Mouse (Mus musculus) R1 (cell line): ENCODE measurements around the gene Cacna1b.

ENCODE experiments used
- DNase-seq: peaks from one replicate; pipeline ENCODE4 v3.0.0-alpha.2; 2018; ENCODE audit warnings: low read depth, low spot score

Cacna1b gene

GRCm38 (mm10) chr2:24719645-24720379 is 43.1 kb downstream of the Cacna1b start:
- DNase-seq, result no peak

- DNase-seq, result no peak
Observed at GRCm38 (mm10) chr2:24718906-24719305, 44.0 kb downstream of the Cacna1b start.

GRCm38 (mm10) chr2:24717963-24718362 is 45.0 kb downstream of the Cacna1b start:
- no peak for DNase-seq

GRCm38 (mm10) chr2:24717461-24717860 is 45.5 kb downstream of the Cacna1b start:
- no peak for DNase-seq

DNA sequence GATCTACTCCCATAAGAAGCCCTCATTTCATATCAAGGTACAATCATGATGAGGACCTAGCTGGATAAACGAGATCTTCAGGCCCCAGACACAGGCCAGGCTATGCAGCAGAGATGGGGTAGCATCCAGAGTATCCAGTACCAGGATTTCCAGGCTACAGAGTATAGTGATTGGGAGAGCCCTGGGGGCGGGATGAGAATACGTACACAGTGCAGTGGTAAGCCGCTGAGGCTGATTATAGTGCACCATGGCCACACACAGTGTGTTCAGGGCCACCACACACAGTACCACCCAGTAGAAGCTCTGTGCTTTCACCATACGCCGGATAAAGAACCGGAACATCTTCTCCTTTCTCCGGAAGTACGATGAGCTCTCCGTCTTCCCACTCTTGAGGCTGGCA is 57.0 kb downstream of the Cacna1b start:
- DNase-seq, result no peak

DNA sequence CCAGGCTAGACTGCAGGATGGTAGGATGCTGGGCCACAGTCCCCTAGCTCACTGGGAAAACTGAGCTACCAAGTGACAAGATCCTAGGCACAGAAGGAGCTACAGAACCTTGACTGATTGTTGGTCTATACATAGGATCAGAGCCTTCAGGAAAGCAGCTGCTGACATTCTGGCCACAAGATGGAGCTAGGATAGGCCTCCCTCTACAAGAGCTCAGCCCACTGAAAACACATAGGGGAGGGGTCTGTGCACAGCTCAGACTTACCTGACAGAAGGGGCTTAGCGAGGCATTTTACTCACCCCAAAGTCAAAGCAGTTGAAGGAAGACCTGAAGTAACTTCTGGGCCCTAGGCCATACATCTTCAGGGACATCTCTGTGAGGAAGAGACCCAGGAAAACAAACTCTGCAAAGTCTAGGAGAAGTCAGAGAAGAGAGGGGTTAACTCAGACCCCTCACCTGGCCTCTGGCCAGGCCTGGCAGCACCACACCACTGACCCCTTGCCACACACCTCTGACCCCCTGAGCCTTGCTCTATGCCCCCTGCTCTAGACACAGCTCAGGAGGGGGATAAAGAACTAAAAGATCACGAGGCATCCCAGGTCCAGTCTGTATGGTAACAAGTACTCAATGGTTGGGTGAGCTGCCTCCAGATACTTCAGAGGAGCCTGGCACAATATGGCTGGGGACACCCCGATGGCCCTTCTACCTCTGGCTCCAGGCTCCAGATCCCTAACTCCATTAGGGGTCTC is 60.6 kb downstream of the Cacna1b start:
- DNase-seq, result no peak

DNA sequence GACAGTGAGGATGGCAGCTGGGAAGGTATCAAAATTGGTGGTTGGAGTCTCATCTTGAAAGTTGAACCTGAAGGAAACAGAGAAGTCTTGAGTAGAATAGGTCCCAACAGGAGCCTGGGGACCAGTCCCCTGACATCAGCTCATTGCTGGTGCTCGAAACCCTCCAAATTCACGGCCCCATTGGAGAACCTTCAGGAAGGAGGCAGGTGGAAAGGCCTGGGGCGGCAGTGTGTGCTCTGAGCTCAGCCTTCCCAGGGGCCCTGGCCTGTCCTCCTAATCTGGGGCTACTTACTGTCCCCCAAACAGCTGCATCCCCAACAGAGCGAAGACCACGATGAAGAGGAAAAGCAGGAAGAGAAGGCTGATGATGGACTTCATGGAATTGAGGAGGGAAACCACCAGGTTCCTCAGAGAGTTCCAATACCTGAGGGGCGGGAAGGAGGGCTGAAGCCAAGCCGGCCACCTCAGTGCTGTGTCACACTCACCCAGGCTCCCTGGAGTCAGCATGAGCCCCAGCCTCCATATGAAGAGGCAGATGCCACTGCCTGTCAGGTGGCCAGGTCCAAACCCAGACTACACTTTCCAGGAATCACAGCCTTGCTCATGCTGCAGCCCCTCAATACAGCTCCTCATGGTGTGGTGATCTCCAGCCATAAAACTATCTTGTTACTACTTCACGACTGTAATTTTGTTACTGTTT is 65.5 kb downstream of the Cacna1b start:
- DNase-seq, result no peak

- DNase-seq, result no peak
Observed at GRCm38 (mm10) chr2:24692371-24692770, 70.6 kb downstream of the Cacna1b start.

DNA sequence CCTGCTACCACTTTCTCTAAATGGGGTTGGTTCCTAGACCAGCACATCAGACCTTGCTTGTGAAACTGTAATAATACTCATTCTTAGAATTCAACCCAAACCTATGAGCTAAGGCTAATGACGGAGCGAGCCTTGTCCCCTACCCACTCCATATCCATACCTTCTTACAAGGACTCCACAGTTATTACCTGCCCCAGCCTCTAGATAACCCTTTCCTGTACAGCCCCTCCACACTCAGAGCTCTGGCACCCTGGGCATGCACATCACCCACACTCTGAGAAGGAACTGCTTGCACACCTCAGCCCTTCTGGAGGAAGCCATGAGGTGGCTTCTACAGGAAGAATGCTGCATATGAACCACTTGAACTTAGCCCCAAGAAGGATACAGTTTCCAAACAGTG is 72.6 kb downstream of the Cacna1b start:
- no peak for DNase-seq

GRCm38 (mm10) chr2:24685347-24685746 is 77.6 kb downstream of the Cacna1b start:
- no peak for DNase-seq

DNA sequence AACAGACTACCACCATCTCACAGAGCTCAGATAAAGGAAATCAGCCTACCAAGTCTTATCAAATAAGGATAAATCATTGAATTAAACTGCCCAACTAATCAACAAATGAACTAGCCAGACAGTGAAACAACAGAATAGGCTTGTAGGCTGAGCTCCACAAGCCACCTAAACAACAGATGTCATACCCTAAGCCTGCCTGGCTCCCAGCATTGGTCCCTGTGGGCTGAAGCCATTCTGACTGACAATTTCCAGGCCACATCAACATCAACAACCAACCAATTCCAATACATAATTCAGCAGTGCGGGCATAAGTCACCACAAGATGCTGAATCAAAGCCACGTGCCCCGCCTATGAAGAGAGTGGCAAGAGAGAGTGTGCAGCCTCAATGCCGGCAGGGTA is 78.2 kb downstream of the Cacna1b start:
- no peak for DNase-seq

DNA sequence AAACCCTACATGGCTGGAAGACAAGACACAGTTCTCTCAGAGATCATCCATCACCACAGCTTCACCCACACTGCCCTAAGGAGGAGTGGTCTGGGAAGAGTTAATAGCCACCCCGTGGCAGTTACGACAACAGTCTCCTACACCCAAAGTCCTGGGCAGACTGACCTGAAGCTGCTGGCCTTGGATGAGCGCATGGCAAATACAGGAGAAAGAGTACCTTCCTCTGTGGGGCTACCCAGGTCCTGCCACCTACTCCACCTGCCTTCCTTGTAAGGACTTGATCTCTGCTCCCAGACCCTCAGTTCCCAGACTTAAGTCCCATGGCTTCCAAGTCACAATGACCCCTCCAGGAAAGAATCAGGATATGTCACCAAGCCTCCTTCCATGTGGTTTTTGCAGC is 79.7 kb downstream of the Cacna1b start:
- no peak for DNase-seq

DNA sequence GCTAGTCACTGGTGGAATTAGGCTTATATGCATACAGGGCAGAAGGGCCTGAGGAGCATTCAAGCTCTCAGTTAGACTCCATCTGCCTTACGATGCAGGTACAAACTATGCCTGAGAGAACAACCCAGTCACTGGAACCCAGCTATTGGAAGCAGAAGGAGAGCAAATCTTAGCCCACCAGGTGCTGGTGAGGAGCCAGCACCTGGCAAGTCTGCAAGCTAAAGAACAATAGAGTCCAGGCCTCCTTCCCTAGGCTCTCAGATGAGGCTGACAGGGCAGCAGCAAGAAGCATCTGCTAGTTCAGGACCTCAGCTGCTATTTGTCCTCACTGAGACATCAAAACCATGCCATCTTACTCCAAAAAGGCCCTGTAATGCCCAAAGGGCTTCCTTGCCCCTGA is 82.2 kb downstream of the Cacna1b start:
- DNase-seq, result no peak

GRCm38 (mm10) chr2:24680176-24680575 is 82.8 kb downstream of the Cacna1b start:
- DNase-seq, result no peak

DNA sequence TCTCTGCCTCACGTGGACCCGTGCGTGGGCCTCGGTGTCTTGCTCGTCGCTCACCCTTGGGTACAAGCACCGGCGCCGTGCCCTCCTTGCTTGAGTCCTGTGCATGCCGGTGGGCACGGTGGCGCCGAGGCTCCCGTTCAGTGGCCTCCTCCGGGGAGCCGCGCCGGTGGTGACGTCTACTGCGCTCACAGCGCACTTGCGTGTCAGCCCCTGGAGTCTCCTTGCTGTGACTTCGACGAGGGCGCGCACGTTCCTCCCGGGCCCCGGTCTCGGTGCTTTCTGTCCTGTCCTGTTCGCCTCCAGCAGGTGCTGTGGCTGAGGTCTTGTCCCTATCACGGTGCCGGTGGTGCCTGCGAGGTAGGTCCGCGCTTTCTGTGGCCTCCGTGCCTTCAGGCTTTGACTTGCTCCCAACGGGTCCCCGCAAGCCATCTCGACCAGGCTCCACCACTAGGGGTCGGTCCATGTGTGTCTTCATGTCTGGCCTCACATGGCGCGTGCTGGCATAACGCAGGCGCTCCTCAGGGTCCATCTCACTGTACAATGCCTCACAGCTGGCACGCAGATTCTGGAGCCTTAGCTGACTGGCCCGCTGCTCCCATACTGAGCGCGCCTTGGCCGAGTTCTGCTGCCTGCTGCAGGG is 83.8 kb downstream of the Cacna1b start:
- DNase-seq, result peak; percentile 66

DNA sequence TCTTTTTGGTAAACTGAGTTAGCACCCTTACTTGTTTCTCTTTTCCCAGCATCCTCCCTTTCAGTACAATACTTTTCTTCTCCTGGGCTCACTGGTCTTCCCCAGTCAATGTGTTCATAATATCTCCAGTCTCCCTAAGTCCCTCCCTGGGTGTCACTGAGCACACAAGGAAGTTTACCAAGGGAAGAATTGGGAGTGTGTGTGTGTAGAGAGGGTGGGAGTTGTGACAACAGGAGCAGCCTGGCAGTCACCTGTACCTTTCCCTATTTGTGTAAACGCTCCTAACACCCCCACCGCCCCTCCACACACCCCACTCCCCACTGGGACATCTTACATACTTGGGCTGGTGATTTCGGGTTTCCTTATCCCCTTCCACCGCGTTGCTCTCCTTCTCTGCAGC is 84.4 kb downstream of the Cacna1b start:
- DNase-seq, result peak; percentile 16

DNA sequence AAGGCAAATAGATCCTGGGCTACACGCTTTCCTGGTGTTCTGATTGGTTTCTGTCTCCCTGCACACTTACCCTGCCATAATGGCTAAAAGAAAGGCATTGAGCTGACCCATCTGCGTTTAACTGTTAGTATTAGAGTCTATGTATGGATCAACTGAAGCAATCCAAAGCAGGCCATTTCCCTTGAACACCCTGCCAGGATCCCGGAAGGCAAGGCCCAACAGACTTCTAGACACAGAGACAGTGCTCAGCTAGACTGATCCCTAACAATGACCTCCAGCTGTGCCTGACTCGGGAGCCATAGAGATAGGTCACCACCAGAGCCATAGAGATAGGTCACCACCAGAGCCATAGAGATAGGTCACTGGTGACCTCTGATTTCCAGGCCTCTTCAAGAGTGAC is 84.8 kb downstream of the Cacna1b start:
- peak; percentile 61 for DNase-seq

GRCm38 (mm10) chr2:24677629-24678028 is 85.3 kb downstream of the Cacna1b start:
- DNase-seq, result no peak

GRCm38 (mm10) chr2:24674432-24675006 is 88.4 kb downstream of the Cacna1b start:
- DNase-seq, result no peak

DNA sequence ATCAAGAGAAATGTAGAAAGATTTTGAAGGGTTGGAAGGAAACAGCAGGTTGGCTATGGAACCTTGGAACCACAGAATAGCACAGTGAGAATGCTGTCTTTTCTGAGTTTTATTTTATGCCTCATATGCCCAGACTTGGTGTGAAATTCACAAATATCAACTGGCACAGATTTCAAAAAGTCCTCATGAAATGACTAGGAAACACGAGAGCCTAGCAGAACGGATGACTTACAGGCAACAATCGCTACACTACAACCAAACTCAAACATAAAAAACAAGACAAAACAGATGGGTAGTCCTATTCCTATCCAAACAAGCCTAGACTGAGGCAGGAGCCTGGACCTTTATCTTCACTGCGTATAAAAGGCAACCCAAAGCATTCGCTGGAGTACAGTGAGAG is 94.4 kb downstream of the Cacna1b start:
- DNase-seq, result no peak

GRCm38 (mm10) chr2:24664678-24665257 is 98.2 kb downstream of the Cacna1b start:
- DNase-seq, result peak; percentile 55
